Mouse (Mus musculus): ENCODE measurements around the gene Bmp8a. TPM values are rescaled to one million over a fixed set of nuclear protein-coding genes. Genes with fewer than 3 reads are reported as not detected.
"Not testable (repeated sequence)": the region's sequence is repeated elsewhere in the genome, so short reads cannot be mapped to it uniquely, and the experiment has no call there.

Bmp8a gene
- polyA plus RNA-seq, 1 experiment from 2014 or later: 0.23 TPM

DNA sequence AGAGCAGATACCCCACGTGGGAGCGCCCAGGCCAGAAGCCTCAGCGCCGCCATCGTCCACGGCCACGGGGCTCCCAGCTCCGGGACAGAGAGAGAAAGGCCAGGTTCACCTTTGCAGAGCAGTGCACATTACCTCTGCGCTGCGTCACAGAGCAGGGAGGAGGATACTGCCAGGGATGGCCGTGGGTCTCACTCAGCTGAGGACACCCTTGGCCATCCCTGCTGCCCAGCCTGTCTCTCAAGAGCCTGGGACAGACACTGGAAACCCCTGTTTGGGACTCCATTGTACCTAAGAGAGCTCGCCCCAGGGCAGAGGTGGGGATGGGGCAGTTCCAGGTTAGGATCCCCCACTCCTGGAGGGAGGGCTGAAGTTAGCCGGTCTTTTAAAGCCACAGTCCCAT, 19.5 kb downstream of the Bmp8a start, which contains the start of gene Oxct2a:
Gene Oxct2a, minus strand, starts transcription at position 101 of the 400 bp plus-strand sequence.
- no peak within 1 kb of the TSS for H3K4me3 ChIP-seq (ENCODE audit: low read depth, low read length)
- H3K9ac ChIP-seq (ENCODE audit: low read length): no peak within 1 kb of the TSS
- H3K27ac ChIP-seq (ENCODE audit: low read depth, low read length): no peak within 1 kb of the TSS
- no peaks in the 10 kb centered on the region for H3K36me3 ChIP-seq (ENCODE audit: control insufficient read depth, insufficient read depth, low read length)
- H3K4me2 ChIP-seq (ENCODE audit: low read depth, low read length, severe bottlenecking): peak within 1 kb of the TSS; percentile 36; the same call in 1 of the 2 replicates
- DNase-seq (ENCODE audit: low spot score) (no peak), ATAC-seq (replicated peaks; ENCODE audit: low FRiP score) (no peak)
- 9% methylated on average over 13 of the region's 13 CpGs for WGBS
- H3K27me3 ChIP-seq (ENCODE audit: control insufficient read depth, insufficient read depth, low read length): peaks cover 6% of the 10 kb centered on the region
- H3K9me3 ChIP-seq (ENCODE audit: control insufficient read depth, low read length): no peaks in the 10 kb centered on the region
- no peaks in the 10 kb centered on the region for H3K4me1 ChIP-seq (replicated peaks; ENCODE audit: control insufficient read depth, insufficient read depth, low read length)

DNA sequence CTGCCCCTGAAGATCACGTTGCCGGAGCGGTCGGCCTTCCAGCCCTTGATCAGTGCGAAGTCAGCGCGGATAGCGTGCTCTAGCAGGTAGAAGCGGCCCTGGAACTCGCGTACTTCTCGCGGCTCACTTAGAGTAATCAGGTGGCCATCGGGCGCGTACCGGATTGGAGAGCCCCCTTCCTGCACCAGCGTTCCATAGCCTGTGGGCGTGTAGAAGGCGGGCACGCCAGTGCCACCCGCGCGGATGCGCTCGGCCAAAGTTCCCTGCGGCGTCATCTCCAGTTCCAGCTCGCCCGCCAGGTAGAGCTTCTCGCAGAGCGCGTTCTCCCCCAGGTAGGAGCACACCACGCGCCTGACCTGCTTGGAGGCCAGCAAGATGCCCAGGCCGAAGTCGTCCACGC, 20.1 kb downstream of the Bmp8a start:
- peak overlapping the region; percentile 36; the same call in 1 of the 2 replicates for H3K4me2 ChIP-seq (ENCODE audit: low read depth, low read length, severe bottlenecking)
- ATAC-seq (replicated peaks; ENCODE audit: low FRiP score); H3K36me3 ChIP-seq (ENCODE audit: control insufficient read depth, insufficient read depth, low read length); H3K27ac ChIP-seq (ENCODE audit: low read depth, low read length); DNase-seq (ENCODE audit: low spot score); H3K4me3 ChIP-seq (ENCODE audit: low read depth, low read length); H3K27me3 ChIP-seq (ENCODE audit: control insufficient read depth, insufficient read depth, low read length); H3K9ac ChIP-seq (ENCODE audit: low read length); H3K9me3 ChIP-seq (ENCODE audit: control insufficient read depth, low read length); H3K4me1 ChIP-seq (replicated peaks; ENCODE audit: control insufficient read depth, insufficient read depth, low read length): not testable (repeated sequence)
- WGBS: 15% methylated on average over 23 of the region's 38 CpGs

DNA sequence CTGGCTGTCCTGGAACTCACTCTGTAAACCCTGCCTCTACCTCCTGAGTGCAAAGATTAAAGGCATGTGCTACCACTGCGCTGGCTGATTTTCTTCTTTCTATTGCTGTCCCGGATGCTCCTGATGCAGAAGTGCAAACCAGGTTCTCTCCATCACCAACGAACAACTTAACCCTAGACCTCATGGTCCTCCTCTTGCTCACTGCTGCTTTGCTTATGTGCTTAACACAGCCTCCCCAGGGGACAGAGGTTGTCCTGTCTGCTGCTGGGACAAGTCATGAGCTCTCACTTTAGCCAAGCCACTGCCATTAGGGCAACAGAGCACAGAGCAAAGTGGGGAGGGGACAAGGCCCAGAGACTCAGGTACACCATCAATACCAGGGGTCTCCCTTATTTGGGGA, 28.6 kb downstream of the Bmp8a start:
- H3K4me1 ChIP-seq (replicated peaks; ENCODE audit: control insufficient read depth, insufficient read depth, low read length): no peaks in the 10 kb centered on the region
- WGBS: 81% methylated on average over 3 of the region's 3 CpGs
- ATAC-seq (replicated peaks; ENCODE audit: low FRiP score) (no peak), DNase-seq (ENCODE audit: low spot score) (no peak)
- no peaks in the 10 kb centered on the region for H3K9me3 ChIP-seq (ENCODE audit: control insufficient read depth, low read length)
- no peak overlapping the region for H3K4me2 ChIP-seq (ENCODE audit: low read depth, low read length, severe bottlenecking)
- no peaks in the 10 kb centered on the region for H3K27me3 ChIP-seq (ENCODE audit: control insufficient read depth, insufficient read depth, low read length)
- no peak overlapping the region for H3K9ac ChIP-seq (ENCODE audit: low read length)
- H3K27ac ChIP-seq (ENCODE audit: low read depth, low read length): no peak overlapping the region
- H3K4me3 ChIP-seq (ENCODE audit: low read depth, low read length): no peak overlapping the region
- no peaks in the 10 kb centered on the region for H3K36me3 ChIP-seq (ENCODE audit: control insufficient read depth, insufficient read depth, low read length)

DNA sequence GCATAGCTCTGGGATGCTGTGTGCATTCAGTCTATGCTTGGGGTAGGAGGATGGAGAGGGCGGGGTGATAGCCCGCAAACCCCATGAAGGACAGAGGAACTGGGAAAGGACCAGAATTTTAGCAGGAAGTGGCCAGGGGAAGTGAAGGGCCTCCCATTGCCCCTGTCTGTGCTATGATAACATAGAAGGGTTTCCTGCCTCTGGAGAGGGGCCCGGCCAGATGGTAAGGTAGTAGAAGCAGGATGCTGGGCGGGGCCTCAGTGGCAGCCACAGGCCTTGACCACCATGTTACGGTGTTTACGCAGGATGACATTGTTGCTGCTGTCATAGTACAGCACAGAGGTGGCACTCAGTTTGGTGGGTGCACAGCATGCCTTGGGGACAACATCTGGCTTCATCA, 30.0 kb downstream of the Bmp8a start:
- Histone ChIP-seq H3K27me3 (ENCODE audit: control insufficient read depth, insufficient read depth, low read length) (no peaks in the 10 kb centered on the region), H3K4me1 (replicated peaks; ENCODE audit: control insufficient read depth, insufficient read depth, low read length) (no peaks in the 10 kb centered on the region), H3K9me3 (ENCODE audit: control insufficient read depth, low read length) (no peaks in the 10 kb centered on the region), H3K27ac (ENCODE audit: low read depth, low read length) (no peak overlapping the region), H3K4me3 (ENCODE audit: low read depth, low read length) (no peak overlapping the region), H3K36me3 (ENCODE audit: control insufficient read depth, insufficient read depth, low read length) (no peaks in the 10 kb centered on the region), H3K9ac (ENCODE audit: low read length) (no peak overlapping the region), H3K4me2 (ENCODE audit: low read depth, low read length, severe bottlenecking) (no peak overlapping the region)
- ATAC-seq (replicated peaks; ENCODE audit: low FRiP score): no peak
- DNase-seq (ENCODE audit: low spot score): no peak
- WGBS: 92% methylated on average over 6 of the region's 6 CpGs

DNA sequence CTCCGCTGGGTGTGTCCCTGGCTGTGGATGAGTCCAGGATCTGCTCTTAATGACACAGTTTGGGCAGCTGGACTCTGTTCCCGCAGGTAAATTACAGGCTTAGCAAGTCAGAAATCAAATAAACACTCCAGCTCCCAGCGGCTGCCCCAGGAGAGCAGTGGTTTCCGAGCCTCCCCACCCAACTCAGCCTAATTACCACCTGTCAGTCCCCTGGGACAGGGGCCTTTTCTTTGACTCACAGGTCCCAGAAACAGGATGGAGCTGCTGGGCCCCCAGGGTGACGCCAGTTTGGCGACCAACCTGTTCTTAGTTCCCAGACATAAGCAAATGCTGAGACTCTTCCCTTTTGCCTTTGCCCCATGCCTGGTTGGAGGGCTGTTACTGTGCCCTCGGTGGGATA, 31.2 kb downstream of the Bmp8a start:
- no peak overlapping the region for H3K4me3 ChIP-seq (ENCODE audit: low read depth, low read length)
- no peaks in the 10 kb centered on the region for H3K4me1 ChIP-seq (replicated peaks; ENCODE audit: control insufficient read depth, insufficient read depth, low read length)
- H3K36me3 ChIP-seq (ENCODE audit: control insufficient read depth, insufficient read depth, low read length): no peaks in the 10 kb centered on the region
- ATAC-seq (replicated peaks; ENCODE audit: low FRiP score) (no peak), DNase-seq (ENCODE audit: low spot score) (no peak)
- no peak overlapping the region for H3K9ac ChIP-seq (ENCODE audit: low read length)
- no peak overlapping the region for H3K27ac ChIP-seq (ENCODE audit: low read depth, low read length)
- H3K4me2 ChIP-seq (ENCODE audit: low read depth, low read length, severe bottlenecking): no peak overlapping the region
- no peaks in the 10 kb centered on the region for H3K27me3 ChIP-seq (ENCODE audit: control insufficient read depth, insufficient read depth, low read length)
- no peaks in the 10 kb centered on the region for H3K9me3 ChIP-seq (ENCODE audit: control insufficient read depth, low read length)
- 83% methylated on average over 7 of the region's 7 CpGs for WGBS

DNA sequence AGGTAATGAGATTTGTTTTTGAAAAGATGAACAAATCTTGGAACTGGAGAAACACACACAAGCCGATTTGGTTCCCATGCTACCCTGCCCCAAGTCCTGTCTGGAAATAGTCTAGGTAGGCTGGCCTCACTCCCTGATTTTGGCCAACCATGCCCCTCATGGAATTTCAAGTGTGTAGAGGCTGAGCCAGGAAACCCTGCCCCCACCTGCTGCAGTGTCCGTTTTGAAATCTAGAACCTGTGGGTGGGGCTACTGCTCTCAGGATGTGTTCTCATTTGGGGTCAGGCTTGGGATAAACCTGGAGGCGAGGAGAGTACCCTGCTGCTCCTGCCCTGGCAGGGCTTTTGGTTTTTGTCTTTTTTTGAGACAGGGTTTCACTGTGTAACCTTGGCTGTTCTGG, 34.8 kb downstream of the Bmp8a start:
- no peak for ATAC-seq (replicated peaks; ENCODE audit: low FRiP score)
- 60% methylated on average over 3 of the region's 3 CpGs for WGBS
- peak; percentile 41 for DNase-seq (ENCODE audit: low spot score)

DNA sequence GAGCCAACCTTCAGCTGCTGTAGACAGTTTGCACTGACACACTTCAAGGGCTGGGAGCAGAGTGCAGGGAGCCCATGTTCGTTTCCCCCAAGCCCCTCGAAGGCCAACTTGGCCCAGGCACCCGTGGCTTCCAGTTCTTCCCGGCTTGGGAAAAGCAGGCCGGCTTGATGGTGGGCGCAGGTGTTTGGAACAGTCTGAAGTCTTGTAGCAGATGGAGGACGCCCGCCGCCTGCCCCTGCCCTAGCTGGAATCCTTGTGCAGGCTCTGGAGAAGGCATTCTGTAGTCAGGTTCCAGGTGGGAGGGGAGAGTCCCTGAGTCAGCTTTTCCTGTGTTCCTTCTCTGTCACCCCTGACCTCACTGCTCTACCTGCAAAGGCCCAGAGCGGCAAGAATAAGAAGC, 36.1 kb downstream of the Bmp8a start:
- no peak for ATAC-seq (replicated peaks; ENCODE audit: low FRiP score)
- no peaks in the 10 kb centered on the region for H3K9me3 ChIP-seq (ENCODE audit: control insufficient read depth, low read length)
- H3K27me3 ChIP-seq (ENCODE audit: control insufficient read depth, insufficient read depth, low read length): no peaks in the 10 kb centered on the region
- H3K4me3 ChIP-seq (ENCODE audit: low read depth, low read length): no peak overlapping the region
- H3K27ac ChIP-seq (ENCODE audit: low read depth, low read length): no peak overlapping the region
- no peaks in the 10 kb centered on the region for H3K4me1 ChIP-seq (replicated peaks; ENCODE audit: control insufficient read depth, insufficient read depth, low read length)
- H3K4me2 ChIP-seq (ENCODE audit: low read depth, low read length, severe bottlenecking): no peak overlapping the region
- no peak overlapping the region for H3K9ac ChIP-seq (ENCODE audit: low read length)
- peak; percentile 50 for DNase-seq (ENCODE audit: low spot score)
- no peaks in the 10 kb centered on the region for H3K36me3 ChIP-seq (ENCODE audit: control insufficient read depth, insufficient read depth, low read length)
- 93% methylated on average over 10 of the region's 10 CpGs for WGBS

More for the DNA sequence above, 34.8 kb downstream of the Bmp8a start:
- H3K36me3 ChIP-seq (ENCODE audit: control insufficient read depth, insufficient read depth, low read length): no peaks in the 10 kb centered on the region
- no peak overlapping the region for H3K27ac ChIP-seq (ENCODE audit: low read depth, low read length)
- H3K9ac ChIP-seq (ENCODE audit: low read length): no peak overlapping the region
- no peaks in the 10 kb centered on the region for H3K9me3 ChIP-seq (ENCODE audit: control insufficient read depth, low read length)
- H3K4me2 ChIP-seq (ENCODE audit: low read depth, low read length, severe bottlenecking): no peak overlapping the region
- H3K27me3 ChIP-seq (ENCODE audit: control insufficient read depth, insufficient read depth, low read length): no peaks in the 10 kb centered on the region
- H3K4me1 ChIP-seq (replicated peaks; ENCODE audit: control insufficient read depth, insufficient read depth, low read length): no peaks in the 10 kb centered on the region
- H3K4me3 ChIP-seq (ENCODE audit: low read depth, low read length): no peak overlapping the region

GRCm38 (mm10) chr4:123305789-123306188, 37.3 kb downstream of the Bmp8a start:
- H3K4me3 ChIP-seq (ENCODE audit: low read depth, low read length): no peak overlapping the region
- no peaks in the 10 kb centered on the region for H3K9me3 ChIP-seq (ENCODE audit: control insufficient read depth, low read length)
- DNase-seq (ENCODE audit: low spot score) (peak; percentile 52), ATAC-seq (replicated peaks; ENCODE audit: low FRiP score) (0 out of 2 replicates have a peak, but pooled peaks have one; percentile 42)
- H3K4me2 ChIP-seq (ENCODE audit: low read depth, low read length, severe bottlenecking): no peak overlapping the region
- no peak overlapping the region for H3K27ac ChIP-seq (ENCODE audit: low read depth, low read length)
- H3K9ac ChIP-seq (ENCODE audit: low read length): no peak overlapping the region
- H3K4me1 ChIP-seq (replicated peaks; ENCODE audit: control insufficient read depth, insufficient read depth, low read length): no peaks in the 10 kb centered on the region
- H3K27me3 ChIP-seq (ENCODE audit: control insufficient read depth, insufficient read depth, low read length): no peaks in the 10 kb centered on the region
- WGBS: 52% methylated on average over 3 of the region's 3 CpGs
- H3K36me3 ChIP-seq (ENCODE audit: control insufficient read depth, insufficient read depth, low read length): no peaks in the 10 kb centered on the region

DNA sequence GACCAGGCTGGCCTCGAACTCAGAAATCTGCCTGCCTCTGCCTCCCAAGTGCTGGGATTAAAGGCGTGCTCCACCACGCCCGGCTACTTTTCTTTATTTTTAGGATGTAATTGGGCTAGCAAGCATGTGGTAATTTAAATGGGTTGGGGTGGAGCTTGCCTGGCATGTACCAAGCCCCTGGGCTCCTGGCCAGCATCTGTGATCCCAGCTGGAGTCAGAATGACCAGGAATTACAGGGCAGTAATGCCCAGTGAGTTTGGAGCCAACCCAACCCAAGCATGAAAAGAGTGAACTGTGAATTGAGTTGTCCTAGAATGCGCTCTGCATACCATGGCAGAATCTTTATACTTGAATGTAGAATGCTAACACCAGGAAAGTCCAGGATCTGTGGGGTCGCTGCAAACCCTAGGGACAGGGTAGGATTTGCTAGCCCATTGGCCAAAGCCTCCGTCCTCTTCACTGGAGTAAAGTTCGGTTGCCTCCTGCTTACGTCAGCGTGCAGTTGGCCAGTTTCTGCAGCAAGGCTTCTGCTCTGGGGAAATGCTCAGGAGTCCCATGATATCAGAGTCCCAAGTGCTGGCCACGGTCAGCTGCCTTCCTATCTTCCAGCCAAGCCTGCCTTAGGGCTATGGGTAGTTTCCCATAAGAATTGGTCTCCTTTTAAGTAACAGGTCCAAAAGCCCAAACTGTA, 43.9 kb downstream of the Bmp8a start:
- DNase-seq (ENCODE audit: low spot score) (no peak), ATAC-seq (replicated peaks; ENCODE audit: low FRiP score) (no peak)
- H3K9ac ChIP-seq (ENCODE audit: low read length): no peak overlapping the region
- H3K4me2 ChIP-seq (ENCODE audit: low read depth, low read length, severe bottlenecking): no peak overlapping the region
- H3K27me3 ChIP-seq (ENCODE audit: control insufficient read depth, insufficient read depth, low read length): no peaks in the 10 kb centered on the region
- peaks cover 18% of the 10 kb centered on the region for H3K36me3 ChIP-seq (ENCODE audit: control insufficient read depth, insufficient read depth, low read length)
- H3K9me3 ChIP-seq (ENCODE audit: control insufficient read depth, low read length): no peaks in the 10 kb centered on the region
- no peaks in the 10 kb centered on the region for H3K4me1 ChIP-seq (replicated peaks; ENCODE audit: control insufficient read depth, insufficient read depth, low read length)
- 96% methylated on average over 11 of the region's 11 CpGs for WGBS
- no peak overlapping the region for H3K27ac ChIP-seq (ENCODE audit: low read depth, low read length)
- H3K4me3 ChIP-seq (ENCODE audit: low read depth, low read length): no peak overlapping the region
